Mouse (Mus musculus): ENCODE data around the gene Tbc1d16.

- no peak for TF ChIP-seq CTCF (IDR thresholded peaks at IDR 0.05; ENCODE audit: insufficient read depth, low read length)
- TF ChIP-seq POLR2A (IDR thresholded peaks at IDR 0.05; ENCODE audit: borderline replicate concordance, extremely low read depth, low read depth, low read length), result no peak
Observed at GRCm38 (mm10) chr11:119123522-119124319, 104.6 kb downstream of the Tbc1d16 start.
